Mouse (Mus musculus): ENCODE data around the gene Slc7a4.

Slc7a4 gene

GRCm38 (mm10) chr16:17553910-17554685 lies 28.9 kb downstream of the Slc7a4 start:
- POLR2A ChIA-PET = interaction anchor here (0.5 to 3.6 kb wide), 69 partner anchors 8 to 430 kb away, joined by 3 to 29 read pairs (median 4); partner anchors contain the start of genes Thap7 (in 3 of the 4), Crkl (in 2 of the 4), Rimbp3 (in 2 of the 4) and Sdf2l1 (in 2 of the 4)
- CTCF ChIA-PET = interaction anchor here in 3 of 4 experiments (0.6 to 2.9 kb wide), 23 partner anchors 8 to 651 kb away, joined by 3 to 13 read pairs (median 4); partner anchors contain the start of genes Dgcr6 (in 1 of the 3), P2rx6 (in 1 of the 3) and Rimbp3 (in 1 of the 3)

GRCm38 (mm10) chr16:17552837-17553236 lies 30.2 kb downstream of the Slc7a4 start:
- CTCF ChIA-PET = no interaction called here
- POLR2A ChIA-PET = interaction anchor here in 2 of 4 experiments (0.9 to 2.2 kb wide), 5 partner anchors 8 to 66 kb away, joined by 3 to 17 read pairs (median 6); partner anchors contain the start of genes P2rx6 (in 2 of the 2), Lrrc74b (in 1 of the 2) and Smpd4 (in 1 of the 2)

- CTCF ChIA-PET = interaction anchor here in 1 of 4 experiments (0.6 kb wide), 1 partner anchor 95 kb away, joined by 5 read pairs; no protein-coding TSS in a partner anchor
- POLR2A ChIA-PET = no interaction called here
Observed at GRCm38 (mm10) chr16:17542632-17543031, 40.4 kb downstream of the Slc7a4 start.

- CTCF ChIA-PET = interaction anchor here in 1 of 4 experiments (0.6 kb wide), 1 partner anchor 104 kb away, joined by 3 read pairs; no protein-coding TSS in a partner anchor
- POLR2A ChIA-PET = interaction anchor here in 1 of 4 experiments (0.8 kb wide), 1 partner anchor 17 kb away, joined by 3 read pairs; no protein-coding TSS in a partner anchor
Observed at GRCm38 (mm10) chr16:17536584-17536983, 46.4 kb downstream of the Slc7a4 start.

GRCm38 (mm10) chr16:17532676-17533329 lies 50.2 kb downstream of the Slc7a4 start:
- POLR2A ChIA-PET = interaction anchor here in 3 of 4 experiments (0.9 to 3.5 kb wide), 19 partner anchors 8 to 359 kb away, joined by 3 to 15 read pairs (median 5); partner anchors contain the start of genes Lrrc74b (in 3 of the 3), Crkl (in 2 of the 3), Lztr1 (in 2 of the 3) and Gm20518 (in 1 of the 3)
- CTCF ChIA-PET = interaction anchor here in 2 of 4 experiments (0.6 to 1.7 kb wide), 10 partner anchors 12 to 208 kb away, joined by 3 to 8 read pairs (median 3); no protein-coding TSS in a partner anchor

- ChIA-PET POLR2A (interaction anchor here in 3 of 4 experiments (0.6 to 3.5 kb wide), 18 partner anchors 9 to 1574 kb away, joined by 3 to 15 read pairs (median 5); partner anchors contain the start of genes Lrrc74b (in 3 of the 3), Crkl (in 2 of the 3), Lztr1 (in 2 of the 3) and Gm20518 (in 1 of the 3)), CTCF (interaction anchor here in 2 of 4 experiments (0.6 to 1.7 kb wide), 10 partner anchors 12 to 207 kb away, joined by 3 to 8 read pairs (median 3); no protein-coding TSS in a partner anchor)
Observed at GRCm38 (mm10) chr16:17532271-17532670, 50.7 kb downstream of the Slc7a4 start.

- POLR2A ChIA-PET = interaction anchor here (0.6 to 3.5 kb wide), 53 partner anchors 9 to 361 kb away, joined by 3 to 37 read pairs (median 4); partner anchors contain the start of genes Lrrc74b (in 3 of the 4), Lztr1 (in 2 of the 4), P2rx6 (in 2 of the 4) and Smpd4 (in 2 of the 4)
- CTCF ChIA-PET = interaction anchor here in 3 of 4 experiments (0.8 to 1.4 kb wide), 4 partner anchors 27 to 321 kb away, joined by 3 to 4 read pairs (median 3); no protein-coding TSS in a partner anchor
Observed at GRCm38 (mm10) chr16:17530640-17531288, 52.2 kb downstream of the Slc7a4 start, which contains the start of gene Thap7. Gene Thap7 (minus strand): TSS chr16:17531136.

- POLR2A ChIA-PET = interaction anchor here (0.5 to 3.5 kb wide), 58 partner anchors 8 to 362 kb away, joined by 3 to 37 read pairs (median 4); partner anchors contain the start of genes Lrrc74b (in 3 of the 4), Crkl (in 2 of the 4), Lztr1 (in 2 of the 4) and P2rx6 (in 2 of the 4)
Observed at GRCm38 (mm10) chr16:17529981-17530586, 52.9 kb downstream of the Slc7a4 start.

GRCm38 (mm10) chr16:17528276-17528675 lies 54.7 kb downstream of the Slc7a4 start:
- POLR2A ChIA-PET = interaction anchor here (0.7 to 5.0 kb wide), 14 partner anchors 10 to 54 kb away, joined by 3 to 25 read pairs (median 4); partner anchors contain the start of gene Lztr1 (in 3 of the 4)
- CTCF ChIA-PET = interaction anchor here in 1 of 4 experiments (0.7 kb wide), 1 partner anchor 123 kb away, joined by 3 read pairs; the partner anchor contains the start of gene Snap29

More at GRCm38 (mm10) chr16:17529981-17530586, 52.9 kb downstream of the Slc7a4 start:
- CTCF ChIA-PET = interaction anchor here in 3 of 4 experiments (0.8 to 1.4 kb wide), 5 partner anchors 28 to 321 kb away, joined by 3 to 4 read pairs (median 3); no protein-coding TSS in a partner anchor

GRCm38 (mm10) chr16:17527606-17528005 lies 55.4 kb downstream of the Slc7a4 start:
- ChIA-PET CTCF (interaction anchor here in 1 of 4 experiments (0.7 kb wide), 1 partner anchor 122 kb away, joined by 3 read pairs; the partner anchor contains the start of gene Snap29), POLR2A (interaction anchor here in 3 of 4 experiments (0.6 to 5.0 kb wide), 13 partner anchors 9 to 406 kb away, joined by 3 to 25 read pairs (median 5); partner anchors contain the start of gene Lztr1 (in 3 of the 3))

- CTCF ChIA-PET = interaction anchor here in 3 of 4 experiments (0.6 to 2.0 kb wide), 4 partner anchors 18 to 113 kb away, joined by 3 to 6 read pairs (median 3); partner anchors contain the start of gene Lztr1 (in 1 of the 3)
- POLR2A ChIA-PET = interaction anchor here in 2 of 4 experiments (1.1 to 5.0 kb wide), 4 partner anchors 18 to 121 kb away, joined by 3 to 25 read pairs (median 4); partner anchors contain the start of gene Lztr1 (in 1 of the 2)
Observed at GRCm38 (mm10) chr16:17526223-17526622, 56.8 kb downstream of the Slc7a4 start.

- ChIA-PET POLR2A (interaction anchor here in 2 of 4 experiments (0.7 to 5.0 kb wide), 8 partner anchors 12 to 171 kb away, joined by 3 to 25 read pairs (median 3); partner anchors contain the start of gene Lztr1 (in 1 of the 2)), CTCF (interaction anchor here in 3 of 4 experiments (1.0 to 2.0 kb wide), 3 partner anchors 32 to 93 kb away, joined by 3 to 6 read pairs (median 3); no protein-coding TSS in a partner anchor)
Observed at GRCm38 (mm10) chr16:17525524-17525923, 57.5 kb downstream of the Slc7a4 start.

GRCm38 (mm10) chr16:17524156-17524555 lies 58.9 kb downstream of the Slc7a4 start:
- ChIA-PET POLR2A (interaction anchor here in 1 of 4 experiments (1.6 to 5.0 kb wide), 2 partner anchors 10 to 16 kb away, joined by 4 to 25 read pairs; partner anchors contain the start of gene Lztr1), CTCF (no interaction called here)
